Mouse (Mus musculus) stomach, postnatal 0 days (tissue): ENCODE data around the gene Mmp8.

ENCODE experiments used
- CTCF ChIP-seq: IDR thresholded peaks from 2 replicates; pipeline ENCODE4 v1.5.1; 2016; ENCODE audit warnings: antibody characterized with exemption, low read depth, mild to moderate bottlenecking, moderate library complexity
- EP300 ChIP-seq: optimal IDR thresholded peaks from 2 replicates; pipeline ENCODE3; 2016; ENCODE audit warnings: antibody characterized with exemption

DNA sequence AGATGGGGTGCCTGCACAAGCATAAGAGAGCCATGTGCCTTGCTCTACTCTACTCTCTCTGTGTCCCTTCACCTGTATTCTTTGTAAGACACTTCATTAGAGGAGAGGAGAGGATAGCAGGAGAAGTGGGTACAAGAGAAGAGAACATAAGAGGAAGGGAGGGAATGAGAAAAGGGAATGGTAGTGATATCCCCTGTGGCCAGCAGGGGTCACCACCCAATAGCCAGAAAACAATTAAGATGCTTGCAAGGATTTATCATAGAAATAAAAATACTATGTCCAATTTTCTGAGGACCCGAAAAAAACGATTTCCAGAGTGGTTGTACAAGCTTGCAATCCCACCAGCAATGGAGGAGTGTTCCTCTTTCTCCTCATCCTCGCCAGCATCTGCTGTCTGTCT lies 3.9 kb upstream of the Mmp8 start:
- TF ChIP-seq CTCF (peak; percentile 74), EP300 (no peak)
